Mouse (Mus musculus) retina, postnatal 7 days (tissue): ENCODE results near the gene Adamts2.

Experiments
- DNase-seq: peaks from one replicate; pipeline ENCODE4 v3.0.0-alpha.2; 2012; ENCODE audit warnings: low read depth, low spot score

Gene Adamts2

GRCm38 (mm10) chr11:50671820-50672310, 70.0 kb downstream of the Adamts2 start:
- DNase-seq, result no peak

- no peak for DNase-seq
These were observed 71.0 kb downstream of the Adamts2 start for GRCm38 (mm10) chr11:50672866-50673265.

DNA sequence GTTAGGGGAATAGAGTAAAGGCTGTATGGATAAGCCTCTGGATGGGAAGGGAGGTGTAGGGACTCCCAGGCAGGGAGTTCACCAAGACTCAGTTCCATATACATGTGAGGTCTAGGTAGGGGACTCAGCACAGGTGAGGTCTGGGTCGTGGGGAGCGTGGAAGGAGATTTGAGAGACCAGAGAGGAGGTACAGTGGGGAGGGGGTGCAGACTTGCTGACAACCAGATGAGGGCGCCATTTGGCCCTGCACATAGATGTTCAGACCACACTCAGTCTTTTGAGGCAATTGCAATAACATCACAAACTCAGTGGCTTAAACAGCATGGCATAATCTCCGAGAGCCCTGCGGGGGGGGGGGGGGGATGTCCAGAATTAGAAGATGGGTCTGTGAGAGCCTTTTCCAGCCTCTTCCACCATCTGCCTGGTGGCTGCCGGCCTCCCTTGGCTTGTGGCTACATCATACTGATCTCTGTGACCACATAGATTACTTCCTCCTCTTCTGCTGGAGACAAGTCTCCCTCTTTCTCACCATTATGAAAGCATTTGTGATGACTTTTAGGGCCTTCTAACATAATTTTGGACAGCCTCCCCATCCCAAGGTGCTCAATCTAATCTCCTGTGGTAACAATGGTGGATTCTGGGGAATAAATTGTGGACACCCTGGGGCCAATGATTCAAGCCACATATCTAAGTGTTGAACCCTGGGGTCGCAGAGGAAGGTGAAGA, 71.8 kb downstream of the Adamts2 start:
- DNase-seq, result no peak

GRCm38 (mm10) chr11:50674390-50674789, 72.5 kb downstream of the Adamts2 start:
- no peak for DNase-seq

DNA sequence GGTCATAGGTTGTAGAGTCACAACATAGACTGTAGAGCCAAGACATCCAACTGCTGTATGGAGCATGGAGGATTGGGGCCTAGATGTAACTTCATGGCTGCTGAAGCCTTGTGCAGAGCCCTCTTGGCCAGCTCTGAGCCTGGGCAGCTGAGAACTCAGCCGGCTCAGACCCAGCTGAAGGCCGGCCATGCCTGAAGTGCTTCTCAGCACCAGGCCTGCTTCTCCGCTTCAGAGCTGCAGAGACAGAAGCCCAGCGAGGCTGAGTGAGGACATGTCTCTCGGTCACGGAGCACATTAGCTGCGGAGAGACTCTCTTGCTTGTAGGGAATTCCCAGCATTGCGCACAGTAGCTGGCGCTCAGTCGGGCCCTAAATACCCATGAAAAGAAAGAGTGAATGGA, 76.8 kb downstream of the Adamts2 start:
- no peak for DNase-seq

- DNase-seq, result no peak
These were observed 80.1 kb downstream of the Adamts2 start for GRCm38 (mm10) chr11:50681940-50682339.

GRCm38 (mm10) chr11:50683821-50684220, 81.9 kb downstream of the Adamts2 start:
- DNase-seq, result no peak

GRCm38 (mm10) chr11:50688584-50688983, 86.7 kb downstream of the Adamts2 start:
- no peak for DNase-seq

- DNase-seq, result no peak
These were observed 87.8 kb downstream of the Adamts2 start for GRCm38 (mm10) chr11:50689672-50690071.

DNA sequence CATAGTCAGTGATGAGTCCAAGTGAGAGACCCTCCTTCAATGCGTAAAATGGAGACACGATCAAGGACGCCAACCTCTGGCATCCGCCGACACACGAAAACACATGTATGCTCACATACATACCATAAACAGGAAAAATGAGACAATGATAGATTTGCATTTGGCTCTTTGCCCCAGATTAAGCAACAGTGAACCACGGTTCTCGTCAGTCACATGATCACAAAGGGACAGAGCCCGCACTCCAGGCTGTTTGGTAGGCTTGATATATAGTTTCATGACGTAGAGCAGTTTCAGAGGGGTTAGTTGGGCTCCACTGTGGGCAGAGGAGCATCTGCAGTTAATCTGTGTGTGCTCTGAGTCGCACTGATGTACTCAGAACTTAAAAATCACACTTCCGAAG, 98.1 kb downstream of the Adamts2 start:
- DNase-seq, result no peak

DNA sequence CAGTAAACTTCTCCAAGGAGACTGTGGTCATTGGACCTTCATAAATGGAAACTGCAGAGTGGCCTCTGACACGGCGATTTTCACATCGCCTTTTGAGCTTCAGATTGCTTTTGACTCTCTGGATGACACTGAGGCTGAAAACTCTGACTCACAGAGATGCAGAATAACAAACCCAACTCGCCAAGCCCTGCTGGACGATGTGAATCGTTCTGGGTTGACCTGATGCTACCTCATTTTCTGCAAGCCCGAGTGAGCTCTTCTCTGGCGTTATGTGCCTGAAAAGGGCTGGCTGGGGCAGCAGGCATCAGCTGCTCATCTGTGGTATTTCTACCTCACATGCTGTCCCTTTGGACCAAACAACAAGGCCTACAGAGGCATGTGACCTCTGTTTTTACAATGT, 98.6 kb downstream of the Adamts2 start:
- no peak for DNase-seq

DNA sequence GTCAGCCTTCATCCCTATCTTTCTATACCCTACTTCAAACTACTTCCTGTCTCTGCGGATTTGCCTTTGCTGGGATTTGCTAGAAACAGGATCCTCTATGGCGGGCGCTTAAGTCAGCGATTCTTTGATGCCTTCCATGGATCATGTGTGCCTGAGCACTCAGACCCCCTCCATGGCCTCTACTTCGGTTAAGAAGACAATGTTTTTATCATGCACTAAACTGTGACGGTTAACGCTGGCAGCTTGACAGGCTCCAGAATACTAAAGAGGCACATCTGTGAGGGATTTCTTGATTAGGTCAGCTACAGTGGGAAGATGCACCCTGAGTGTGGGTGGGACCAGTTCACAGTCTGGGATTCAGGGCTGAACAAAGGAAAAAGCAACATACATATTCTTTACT, 101.5 kb downstream of the Adamts2 start:
- no peak for DNase-seq

GRCm38 (mm10) chr11:50704511-50704910, 102.6 kb downstream of the Adamts2 start:
- DNase-seq, result no peak

- no peak for DNase-seq
These were observed 105.4 kb downstream of the Adamts2 start for GRCm38 (mm10) chr11:50707259-50707658.

- no peak for DNase-seq
These were observed 111.8 kb downstream of the Adamts2 start for GRCm38 (mm10) chr11:50713610-50714202.

GRCm38 (mm10) chr11:50715091-50715490, 113.2 kb downstream of the Adamts2 start:
- DNase-seq, result no peak

GRCm38 (mm10) chr11:50717381-50717897, 115.6 kb downstream of the Adamts2 start:
- DNase-seq, result no peak

DNA sequence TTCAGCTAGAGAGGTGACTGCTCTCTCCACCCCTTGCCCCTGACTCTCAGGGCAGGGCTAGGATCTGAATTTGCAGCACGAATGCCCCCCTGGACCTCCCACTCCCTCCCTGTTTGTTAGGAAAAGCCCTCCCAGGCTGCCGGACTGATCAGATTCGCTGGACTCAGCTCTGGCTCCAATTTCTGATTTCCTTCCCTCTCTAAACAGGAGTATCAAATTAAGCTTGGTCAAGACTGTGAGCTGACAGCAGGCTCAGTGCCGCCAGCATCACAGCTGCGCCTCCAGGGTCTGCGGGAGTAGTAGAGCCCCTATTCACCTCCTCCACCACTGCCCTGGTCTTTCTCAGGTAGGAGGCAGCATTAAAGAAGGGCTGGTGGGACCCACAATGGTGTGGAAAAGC, 117.0 kb downstream of the Adamts2 start:
- no peak for DNase-seq

GRCm38 (mm10) chr11:50720421-50720820, 118.5 kb downstream of the Adamts2 start:
- DNase-seq, result no peak

GRCm38 (mm10) chr11:50720856-50721550, 119.1 kb downstream of the Adamts2 start:
- DNase-seq, result no peak

DNA sequence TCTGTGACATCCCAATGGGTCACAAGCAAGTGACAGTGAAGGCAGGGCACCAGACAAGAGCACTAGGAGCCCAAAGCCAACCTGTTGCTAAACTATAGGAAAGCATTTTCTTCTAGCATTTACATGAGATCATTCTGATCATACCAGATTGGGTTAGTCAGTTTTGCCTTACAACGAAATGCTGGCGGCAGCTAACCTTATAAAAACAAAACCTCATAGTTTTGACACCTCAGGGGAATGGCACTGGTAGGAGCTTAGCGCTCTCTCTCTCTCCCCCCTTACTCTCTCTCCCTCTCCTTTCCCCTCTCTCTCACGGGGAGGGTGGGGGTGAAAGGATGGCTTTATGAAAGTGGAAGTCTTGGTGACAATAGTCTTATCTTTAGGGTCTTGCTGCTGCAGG, 123.7 kb downstream of the Adamts2 start:
- no peak for DNase-seq

DNA sequence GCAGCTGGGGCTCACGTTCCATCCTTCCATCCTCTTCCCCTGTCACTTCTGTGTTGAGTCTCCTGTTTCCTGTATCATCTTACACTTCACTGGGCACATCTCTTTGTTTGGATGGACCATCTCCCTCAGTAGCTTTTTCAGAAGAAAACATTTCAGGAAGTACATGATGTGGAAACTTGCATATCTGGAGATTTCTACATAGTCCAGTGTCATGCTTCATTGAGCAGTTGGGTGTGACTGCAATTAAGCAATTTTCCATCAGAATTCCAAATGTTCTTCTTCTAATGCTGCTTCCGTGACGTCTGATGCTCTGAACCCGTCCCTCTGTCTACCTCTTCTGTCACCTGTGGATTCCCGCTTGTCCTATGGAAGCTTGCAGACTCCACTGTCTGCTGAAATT, 124.2 kb downstream of the Adamts2 start:
- no peak for DNase-seq
